Mouse (Mus musculus): ENCODE results near the gene Sar1b.

Gene Sar1b

DNA sequence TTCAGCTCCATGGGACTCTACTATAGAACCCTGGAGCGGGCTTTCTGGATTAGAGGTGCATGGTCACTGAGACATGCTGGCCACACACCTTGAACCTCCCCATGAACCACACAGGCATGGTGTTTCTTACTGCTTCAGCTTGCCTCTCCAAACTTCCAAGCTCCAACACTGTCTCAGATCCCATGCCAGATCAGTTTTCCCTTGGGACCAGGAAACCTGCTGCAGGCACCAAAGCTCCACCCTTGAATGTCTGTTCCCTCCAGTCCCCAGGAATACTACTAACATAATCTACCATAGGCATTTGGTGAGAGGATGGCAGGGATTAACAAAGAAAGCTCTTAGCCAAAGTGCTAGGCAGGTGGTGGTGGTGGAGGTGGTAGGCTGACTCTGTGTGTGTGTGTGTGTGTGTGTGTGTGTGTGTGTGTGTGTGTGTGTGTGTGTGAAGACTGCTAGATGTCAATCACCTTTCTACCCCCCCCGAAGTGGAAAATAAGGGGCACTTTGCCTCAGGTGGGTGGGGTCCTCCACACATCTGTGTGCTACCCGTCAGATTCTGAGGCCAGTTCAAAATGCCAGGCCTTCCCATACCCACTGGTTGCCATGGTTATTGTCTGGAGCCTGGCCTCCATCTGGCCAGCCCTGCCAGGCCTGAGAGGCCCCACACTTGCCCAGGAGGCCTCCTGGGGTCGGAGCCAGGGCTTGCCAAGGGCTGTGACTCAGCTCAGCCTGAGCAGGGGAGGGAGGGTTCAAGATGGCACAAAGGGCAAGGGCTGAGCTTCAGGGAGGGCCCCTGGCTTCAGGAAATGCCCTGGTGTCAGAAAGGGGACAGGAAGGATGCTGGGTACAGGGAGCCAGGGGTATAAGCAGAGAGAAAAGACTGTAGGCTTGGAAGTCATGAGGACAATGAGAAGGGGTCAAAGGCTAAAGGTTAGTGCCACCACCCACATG is 68.7 kb downstream of the Sar1b start:
- DNase-seq (ENCODE audit: low read depth, low spot score), result no peak

- DNase-seq (ENCODE audit: low read depth, low spot score), result no peak
Observed at GRCm38 (mm10) chr11:51832992-51833391, 69.5 kb downstream of the Sar1b start.

DNA sequence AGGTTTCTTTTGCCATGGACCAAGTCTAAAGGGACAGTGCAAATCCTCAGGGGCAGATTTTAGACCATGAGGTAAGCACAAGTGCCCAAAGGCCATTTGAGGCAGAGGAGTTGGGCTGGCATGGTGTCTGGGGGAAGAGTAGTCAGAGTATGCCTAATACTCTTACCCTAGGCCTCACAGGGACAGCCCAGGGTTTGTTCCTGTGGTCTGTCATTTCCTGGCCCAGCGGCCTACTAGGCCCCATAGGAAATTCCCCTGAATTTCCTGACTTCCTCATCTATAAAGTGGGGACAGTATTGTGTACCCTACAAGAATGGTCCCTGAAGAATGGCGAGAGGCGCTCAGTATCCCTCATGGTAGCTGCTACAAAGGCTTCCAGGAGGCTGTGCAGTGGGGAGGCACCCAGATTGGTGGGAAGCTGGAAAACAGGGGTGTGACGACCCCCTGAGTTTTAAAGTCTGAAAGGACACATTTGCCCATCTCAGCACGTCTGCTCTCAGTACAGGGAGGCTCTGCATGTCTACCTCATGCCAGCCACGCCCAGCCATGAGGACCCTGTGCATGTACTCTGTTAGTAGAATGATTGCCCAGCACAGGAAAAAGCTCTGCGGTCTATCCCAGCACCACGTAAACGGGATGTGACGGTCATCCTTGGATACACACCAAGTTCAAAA is 70.0 kb downstream of the Sar1b start:
- DNase-seq (ENCODE audit: low read depth, low spot score), result no peak

GRCm38 (mm10) chr11:51834067-51834411 is 70.6 kb downstream of the Sar1b start:
- DNase-seq (ENCODE audit: low read depth, low spot score), result no peak

GRCm38 (mm10) chr11:51835598-51835997 is 72.1 kb downstream of the Sar1b start:
- no peak for DNase-seq (ENCODE audit: low read depth, low spot score)

DNA sequence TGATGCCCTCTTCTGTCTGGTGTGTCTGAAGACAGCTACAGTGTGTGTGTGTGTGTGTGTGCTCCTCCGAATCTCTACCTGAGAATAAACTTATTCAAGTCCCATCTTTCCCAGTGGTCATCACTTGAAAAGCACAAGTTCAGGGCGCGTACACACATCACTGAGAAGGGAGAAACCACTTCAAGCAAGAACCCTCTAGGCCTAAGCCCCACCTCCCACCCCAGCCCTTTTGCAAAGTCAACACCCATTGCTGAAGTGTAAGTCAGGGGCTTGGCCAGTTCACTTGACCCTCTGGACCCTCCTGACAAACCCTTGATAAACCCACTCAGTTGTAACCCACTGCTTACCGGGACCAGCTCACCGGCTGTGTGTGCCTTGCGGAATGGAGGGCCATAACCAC is 73.0 kb downstream of the Sar1b start:
- no peak for DNase-seq (ENCODE audit: low read depth, low spot score)

DNA sequence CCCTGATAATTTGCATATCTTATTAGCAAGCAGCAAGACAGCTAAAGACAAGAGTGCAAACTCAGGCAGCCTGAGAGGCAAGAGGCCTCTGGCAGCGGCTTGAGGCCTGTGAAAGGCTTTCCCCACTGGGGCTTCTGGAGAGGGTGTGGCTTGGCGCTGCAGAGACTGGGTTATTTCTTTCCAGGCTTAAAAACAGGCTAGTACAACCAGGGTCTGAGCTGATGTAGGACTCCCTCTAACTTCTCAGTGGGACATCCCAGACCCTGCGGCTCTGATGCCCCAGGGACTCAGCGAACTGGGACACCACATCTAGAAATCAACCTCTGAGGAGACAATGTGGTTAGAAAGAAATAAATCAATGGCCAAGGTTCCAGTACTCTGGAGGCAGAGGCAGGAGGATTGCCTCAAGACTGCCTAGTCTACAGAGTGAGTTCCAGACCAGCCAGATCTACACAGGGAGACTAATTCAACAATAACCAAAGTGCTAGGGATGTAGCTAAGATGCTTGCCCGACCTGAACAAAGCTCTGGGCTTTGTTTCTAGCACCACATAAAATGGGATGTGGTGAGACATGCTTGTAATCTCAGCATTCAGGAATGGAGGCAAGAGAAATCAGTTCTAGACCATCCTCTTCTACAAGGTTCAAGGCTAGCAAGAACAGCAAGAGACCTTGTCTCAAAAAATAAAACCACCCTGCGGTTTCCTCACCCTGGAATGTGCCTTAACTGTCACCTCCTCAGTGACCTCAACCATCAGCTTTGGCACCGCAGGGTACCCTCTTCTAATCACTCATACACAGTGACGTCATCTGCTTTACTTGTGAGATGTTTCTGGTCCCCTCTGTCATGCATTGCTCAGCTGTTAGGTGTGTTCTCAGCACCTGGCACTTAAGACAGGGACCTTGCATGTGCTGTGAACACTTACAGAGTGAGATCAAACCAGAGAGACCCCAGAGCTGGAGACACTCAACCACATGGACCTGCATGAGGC is 74.0 kb downstream of the Sar1b start:
- no peak for DNase-seq (ENCODE audit: low read depth, low spot score)

GRCm38 (mm10) chr11:51839106-51839505 is 75.6 kb downstream of the Sar1b start:
- DNase-seq (ENCODE audit: low read depth, low spot score), result no peak

GRCm38 (mm10) chr11:51839973-51840372 is 76.5 kb downstream of the Sar1b start:
- DNase-seq (ENCODE audit: low read depth, low spot score), result no peak

GRCm38 (mm10) chr11:51840657-51841056 is 77.2 kb downstream of the Sar1b start:
- no peak for DNase-seq (ENCODE audit: low read depth, low spot score)

DNA sequence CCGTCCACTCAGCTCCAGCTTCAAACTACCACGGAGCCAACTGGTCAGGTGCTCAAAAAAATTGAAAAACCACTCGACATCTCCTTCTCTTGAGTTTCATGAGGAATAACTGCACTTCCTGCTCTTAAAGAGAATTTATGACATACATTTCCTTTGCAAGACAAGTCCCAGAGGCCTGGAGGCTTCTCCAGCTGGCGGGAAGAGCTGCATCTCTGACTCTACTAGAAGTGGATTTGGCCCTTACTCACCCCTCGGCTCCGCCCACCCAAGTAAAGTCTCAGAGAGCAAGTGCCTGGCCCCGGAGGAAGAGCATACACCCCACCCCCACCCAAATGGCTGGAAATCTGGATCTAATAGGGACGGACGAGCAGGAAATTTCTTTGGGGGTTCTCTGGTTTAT is 77.7 kb downstream of the Sar1b start:
- no peak for DNase-seq (ENCODE audit: low read depth, low spot score)

Measured in brain, embryonic 18.5 days (tissue).